Mouse (Mus musculus): ENCODE data around the gene Ica1.

DNA sequence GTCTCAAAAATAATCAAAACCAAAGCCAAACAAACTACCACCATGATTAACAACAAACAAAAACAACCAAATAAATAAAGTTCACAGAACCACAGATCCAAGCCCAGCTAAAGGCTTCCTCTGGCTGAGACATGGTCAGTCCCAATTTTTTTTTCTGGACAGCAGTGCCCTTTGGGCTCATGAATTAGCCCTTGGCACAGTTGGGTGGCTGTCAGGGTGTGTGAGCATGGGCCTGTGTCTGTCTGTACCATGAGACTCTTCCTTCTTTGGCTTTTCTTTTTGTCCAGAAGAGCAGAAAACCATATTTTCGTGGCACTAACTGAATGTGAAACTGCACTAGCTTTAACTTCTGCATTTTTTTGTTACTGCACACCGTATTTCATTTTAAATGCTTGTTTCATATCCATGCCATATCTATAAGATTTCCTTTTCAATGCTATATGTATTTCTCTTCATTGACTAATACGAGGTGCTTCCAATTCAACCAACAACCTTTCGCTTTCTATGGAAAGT is 34.0 kb downstream of the Ica1 start:
- no peak for TF ChIP-seq CTCF (IDR thresholded peaks at IDR 0.05; ENCODE audit: low read depth, low read length)
- no peak for TF ChIP-seq GATA1 (IDR thresholded peaks at IDR 0.05; ENCODE audit: borderline replicate concordance, low read length)

Data from G1E (cell line).